Mouse (Mus musculus): Measurements from ENCODE around the gene Musk. TPM values are rescaled to one million over a fixed set of nuclear protein-coding genes. Genes with fewer than 3 reads are reported as not detected.

Gene Musk
- polyA plus RNA-seq, 1 experiment, result 0.05 TPM

DNA sequence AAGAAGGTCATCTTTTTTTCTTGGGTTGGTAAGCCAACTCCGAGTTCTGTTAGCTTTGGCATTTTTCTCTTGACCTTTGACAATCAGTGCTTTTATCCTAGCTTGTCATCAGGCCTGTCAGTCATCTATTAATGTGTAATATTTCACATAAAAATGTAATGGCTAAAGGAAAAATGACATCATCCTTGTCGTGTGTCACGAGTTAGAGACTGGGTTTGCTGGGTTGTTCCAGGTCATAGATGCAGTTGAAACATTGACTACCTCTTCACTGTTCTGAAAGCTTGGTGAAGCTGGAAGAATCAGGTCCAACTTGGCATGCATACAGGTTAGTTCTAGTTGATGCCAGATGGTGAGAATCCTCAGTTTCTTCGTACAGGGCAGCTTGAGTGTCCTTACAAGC, 34.5 kb downstream of the Musk start:
- 52% methylated on average over 4 of the region's 4 CpGs for WGBS
- H3K27ac ChIP-seq (ENCODE audit: insufficient read depth, low read length), result no peak overlapping the region
- H3K4me1 ChIP-seq (ENCODE audit: control insufficient read depth, insufficient read depth, low read length), result no peaks in the 10 kb centered on the region
- no peak for TF ChIP-seq POLR2A (IDR thresholded peaks at IDR 0.05; ENCODE audit: borderline replicate concordance, insufficient read depth, low read length)
- no peak for TF ChIP-seq CTCF (IDR thresholded peaks at IDR 0.05; ENCODE audit: borderline replicate concordance, insufficient read depth, low read depth, low read length)
- H3K4me3 ChIP-seq (replicated peaks; ENCODE audit: insufficient read depth, low read depth, low read length), result no peak overlapping the region
- peak in 1 of 2 experiments; percentile 2 for DNase-seq
- no peaks in the 10 kb centered on the region for H3K27me3 ChIP-seq (ENCODE audit: control insufficient read depth, insufficient read depth, low read length)

DNA sequence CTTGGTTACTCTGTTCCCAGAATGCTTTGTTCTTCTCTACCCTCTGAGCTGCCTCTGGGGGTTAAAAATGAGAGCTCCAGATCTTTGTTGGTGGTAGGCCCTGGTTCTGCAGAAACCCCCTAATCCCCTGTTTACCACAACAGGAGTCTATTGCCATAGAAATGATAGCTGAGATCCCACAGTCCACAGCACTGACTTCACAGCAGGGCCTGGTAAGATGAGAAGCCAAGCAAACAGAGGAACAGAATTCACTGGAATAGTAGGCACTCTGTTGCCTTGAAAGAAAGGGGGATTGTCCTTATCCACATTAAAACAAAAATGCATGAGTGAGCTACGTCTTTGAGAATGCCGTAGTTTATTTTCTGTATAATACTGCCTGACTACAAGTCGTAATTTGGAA, 41.0 kb downstream of the Musk start:
- 28% methylated on average over 3 of the region's 3 CpGs for WGBS
- Histone ChIP-seq H3K4me1 (ENCODE audit: control insufficient read depth, insufficient read depth, low read length) (no peaks in the 10 kb centered on the region), H3K27me3 (ENCODE audit: control insufficient read depth, insufficient read depth, low read length) (no peaks in the 10 kb centered on the region), H3K4me3 (replicated peaks; ENCODE audit: insufficient read depth, low read depth, low read length) (no peak overlapping the region), H3K27ac (ENCODE audit: insufficient read depth, low read length) (no peak overlapping the region)
- DNase-seq, result no peak
- TF ChIP-seq POLR2A (IDR thresholded peaks at IDR 0.05; ENCODE audit: borderline replicate concordance, insufficient read depth, low read length), result no peak
- no peak for TF ChIP-seq CTCF (IDR thresholded peaks at IDR 0.05; ENCODE audit: borderline replicate concordance, insufficient read depth, low read depth, low read length)

GRCm38 (mm10) chr4:58328231-58328630, 42.5 kb downstream of the Musk start:
- DNase-seq, result no peak
- Histone ChIP-seq H3K4me3 (replicated peaks; ENCODE audit: insufficient read depth, low read depth, low read length) (no peak overlapping the region), H3K4me1 (ENCODE audit: control insufficient read depth, insufficient read depth, low read length) (no peaks in the 10 kb centered on the region), H3K27ac (ENCODE audit: insufficient read depth, low read length) (no peak overlapping the region), H3K27me3 (ENCODE audit: control insufficient read depth, insufficient read depth, low read length) (no peaks in the 10 kb centered on the region)
- 74% methylated on average over 4 of the region's 4 CpGs for WGBS
- TF ChIP-seq POLR2A (IDR thresholded peaks at IDR 0.05; ENCODE audit: borderline replicate concordance, insufficient read depth, low read length) (no peak), CTCF (IDR thresholded peaks at IDR 0.05; ENCODE audit: borderline replicate concordance, insufficient read depth, low read depth, low read length) (no peak)

- DNase-seq, result no peak
- TF ChIP-seq CTCF (IDR thresholded peaks at IDR 0.05; ENCODE audit: borderline replicate concordance, insufficient read depth, low read depth, low read length), result no peak
- H3K4me3 ChIP-seq (replicated peaks; ENCODE audit: insufficient read depth, low read depth, low read length), result no peak overlapping the region
- WGBS, result 90% methylated on average over 4 of the region's 4 CpGs
- H3K27ac ChIP-seq (ENCODE audit: insufficient read depth, low read length), result no peak overlapping the region
- H3K27me3 ChIP-seq (ENCODE audit: control insufficient read depth, insufficient read depth, low read length), result no peaks in the 10 kb centered on the region
- H3K4me1 ChIP-seq (ENCODE audit: control insufficient read depth, insufficient read depth, low read length), result no peaks in the 10 kb centered on the region
These were observed 44.3 kb downstream of the Musk start for GRCm38 (mm10) chr4:58330016-58330415.

DNA sequence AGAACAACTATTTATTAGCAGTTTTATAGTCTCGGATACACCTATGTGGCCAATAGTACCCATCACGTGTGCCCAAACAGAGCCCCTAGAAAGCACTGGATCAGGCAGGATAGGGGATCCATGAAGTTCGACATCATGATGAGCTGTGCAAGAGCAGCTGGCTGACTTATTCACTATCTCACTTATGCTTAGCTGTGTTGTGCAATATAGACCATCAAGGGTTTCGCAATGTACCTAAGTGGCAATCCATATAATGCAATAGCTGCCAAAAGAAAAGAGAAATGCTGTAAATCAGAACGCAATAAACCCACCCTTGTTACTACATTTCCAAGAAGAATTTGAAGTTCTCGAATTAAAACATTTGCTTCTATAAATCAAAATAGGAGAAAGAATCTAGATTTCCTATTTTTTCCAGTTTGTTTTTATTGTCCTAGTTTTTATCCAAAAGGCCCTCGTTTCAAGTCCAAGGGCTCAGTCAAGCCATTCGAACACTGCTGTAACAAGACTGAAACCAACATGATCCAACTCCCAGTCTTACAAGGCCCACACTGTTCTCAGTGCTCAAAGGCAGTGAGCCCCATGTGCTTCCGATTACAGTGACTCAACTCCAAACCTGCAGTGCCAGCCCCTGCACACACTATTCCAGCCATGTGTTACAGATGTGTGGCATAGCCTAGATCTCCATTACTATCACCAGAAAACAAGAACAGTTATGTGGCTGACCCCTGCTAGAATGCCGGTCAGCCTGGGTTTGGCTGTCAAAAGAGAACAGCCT, 45.3 kb downstream of the Musk start:
- no peak for DNase-seq
- H3K27me3 ChIP-seq (ENCODE audit: control insufficient read depth, insufficient read depth, low read length), result no peaks in the 10 kb centered on the region
- WGBS, result 92% methylated on average over 10 of the region's 10 CpGs
- H3K27ac ChIP-seq (ENCODE audit: insufficient read depth, low read length), result no peak overlapping the region
- H3K4me3 ChIP-seq (replicated peaks; ENCODE audit: insufficient read depth, low read depth, low read length), result no peak overlapping the region
- TF ChIP-seq POLR2A (IDR thresholded peaks at IDR 0.05; ENCODE audit: borderline replicate concordance, insufficient read depth, low read length) (no peak), CTCF (IDR thresholded peaks at IDR 0.05; ENCODE audit: borderline replicate concordance, insufficient read depth, low read depth, low read length) (no peak)
- no peaks in the 10 kb centered on the region for H3K4me1 ChIP-seq (ENCODE audit: control insufficient read depth, insufficient read depth, low read length)

- 38% methylated on average over 3 of the region's 3 CpGs for WGBS
- no peak for DNase-seq
- no peaks in the 10 kb centered on the region for H3K27me3 ChIP-seq (ENCODE audit: control insufficient read depth, insufficient read depth, low read length)
- TF ChIP-seq CTCF (IDR thresholded peaks at IDR 0.05; ENCODE audit: borderline replicate concordance, insufficient read depth, low read depth, low read length) (no peak), POLR2A (IDR thresholded peaks at IDR 0.05; ENCODE audit: borderline replicate concordance, insufficient read depth, low read length) (no peak)
- no peak overlapping the region for H3K27ac ChIP-seq (ENCODE audit: insufficient read depth, low read length)
- H3K4me1 ChIP-seq (ENCODE audit: control insufficient read depth, insufficient read depth, low read length), result no peaks in the 10 kb centered on the region
- H3K4me3 ChIP-seq (replicated peaks; ENCODE audit: insufficient read depth, low read depth, low read length), result no peak overlapping the region
These were observed 46.6 kb downstream of the Musk start for GRCm38 (mm10) chr4:58332394-58332793.

- no peaks in the 10 kb centered on the region for H3K27me3 ChIP-seq (ENCODE audit: control insufficient read depth, insufficient read depth, low read length)
- H3K27ac ChIP-seq (ENCODE audit: insufficient read depth, low read length), result no peak overlapping the region
- H3K4me3 ChIP-seq (replicated peaks; ENCODE audit: insufficient read depth, low read depth, low read length), result no peak overlapping the region
- no peaks in the 10 kb centered on the region; the same call in 1 of the 2 replicates for H3K4me1 ChIP-seq (ENCODE audit: control insufficient read depth, insufficient read depth, low read length)
- 67% methylated on average over 2 of the region's 2 CpGs for WGBS
- DNase-seq, result no peak
- TF ChIP-seq CTCF (IDR thresholded peaks at IDR 0.05; ENCODE audit: borderline replicate concordance, insufficient read depth, low read depth, low read length) (no peak), POLR2A (IDR thresholded peaks at IDR 0.05; ENCODE audit: borderline replicate concordance, insufficient read depth, low read length) (no peak)
These were observed 50.5 kb downstream of the Musk start for GRCm38 (mm10) chr4:58336227-58336626.

GRCm38 (mm10) chr4:58339226-58339625, 53.5 kb downstream of the Musk start:
- Histone ChIP-seq H3K27ac (ENCODE audit: insufficient read depth, low read length) (no peak overlapping the region), H3K4me3 (replicated peaks; ENCODE audit: insufficient read depth, low read depth, low read length) (no peak overlapping the region), H3K27me3 (ENCODE audit: control insufficient read depth, insufficient read depth, low read length) (no peaks in the 10 kb centered on the region), H3K4me1 (ENCODE audit: control insufficient read depth, insufficient read depth, low read length) (no peaks in the 10 kb centered on the region; the same call in 1 of the 2 replicates)
- TF ChIP-seq POLR2A (IDR thresholded peaks at IDR 0.05; ENCODE audit: borderline replicate concordance, insufficient read depth, low read length) (no peak), CTCF (IDR thresholded peaks at IDR 0.05; ENCODE audit: borderline replicate concordance, insufficient read depth, low read depth, low read length) (no peak)
- DNase-seq, result no peak
- WGBS, result 31% methylated on average over 3 of the region's 3 CpGs
